Mouse (Mus musculus) cortical plate, adult 2 months (tissue): ENCODE data around the gene Lifr. TPM values are rescaled to one million over a fixed set of nuclear protein-coding genes. Genes with fewer than 3 reads are reported as not detected.

Source experiments
- H3K27ac ChIP-seq: fragments of 200-500 bp; 2 replicates; pipeline ENCODE4 v1.5.1; 2012; ENCODE audit warnings: low read length, control low read depth, inconsistent platforms; ENCODE audit not compliant: insufficient read depth
- H3K4me1 ChIP-seq: fragments of 200-500 bp; 2 replicates; pipeline ENCODE4 v1.6.1; 2011; ENCODE audit warnings: low read length; ENCODE audit not compliant: control insufficient read depth, insufficient read depth
- H3K4me3 ChIP-seq: fragments of 200-500 bp; 2 replicates; pipeline ENCODE4 v1.5.1; 2011; ENCODE audit warnings: mild to moderate bottlenecking, low read length, control low read depth; ENCODE audit not compliant: insufficient read depth
- CTCF ChIP-seq: fragments of 200-500 bp; IDR thresholded peaks from 2 replicates; pipeline ENCODE4 v1.5.1; 2011; ENCODE audit warnings: mild to moderate bottlenecking, control low read depth, low read length; ENCODE audit not compliant: insufficient read depth; ENCODE audit errors: extremely low read depth
- POLR2A ChIP-seq: fragments of 200-500 bp; IDR thresholded peaks from 2 replicates; pipeline ENCODE4 v1.6.1; 2011; ENCODE audit warnings: mild to moderate bottlenecking, low read length, control low read depth; ENCODE audit not compliant: insufficient read depth; ENCODE audit errors: extremely low read depth
- polyA plus RNA-seq: library from polyadenylated mRNA; depleted of rRNA; stranded (reverse); fragments of >200 nt; gene quantifications from 2 replicates; pipeline ENCODE4 v1.2.3, GENCODE M21; 2012

Lifr gene
- polyA plus RNA-seq, 1 experiment: 17.0 TPM

GRCm38 (mm10) chr15:7145555-7145954, 55.1 kb downstream of the Lifr start:
- H3K27ac ChIP-seq: no peak overlapping the region
- no peak overlapping the region for H3K4me3 ChIP-seq
- peaks cover 18% of the 10 kb centered on the region for H3K4me1 ChIP-seq
- TF ChIP-seq CTCF (no peak), POLR2A (no peak)

- peaks cover 11% of the 10 kb centered on the region for H3K4me1 ChIP-seq
- H3K27ac ChIP-seq: no peak overlapping the region
- TF ChIP-seq POLR2A: no peak
- TF ChIP-seq CTCF: no peak
- H3K4me3 ChIP-seq: no peak overlapping the region
These were observed 56.1 kb downstream of the Lifr start for GRCm38 (mm10) chr15:7146529-7146928.

- no peak for TF ChIP-seq CTCF
- no peak for TF ChIP-seq POLR2A
- H3K4me1 ChIP-seq: peaks cover 10% of the 10 kb centered on the region
- no peak overlapping the region for H3K27ac ChIP-seq
- no peak overlapping the region for H3K4me3 ChIP-seq
These were observed 59.4 kb downstream of the Lifr start for GRCm38 (mm10) chr15:7149796-7150195.

GRCm38 (mm10) chr15:7150591-7150990, 60.2 kb downstream of the Lifr start:
- Histone ChIP-seq H3K4me1 (peaks cover 5% of the 10 kb centered on the region), H3K4me3 (no peak overlapping the region), H3K27ac (no peak overlapping the region)
- TF ChIP-seq POLR2A: no peak
- no peak for TF ChIP-seq CTCF

GRCm38 (mm10) chr15:7152116-7152760, 61.8 kb downstream of the Lifr start:
- no peak for TF ChIP-seq CTCF
- TF ChIP-seq POLR2A: no peak
- Histone ChIP-seq H3K4me1 (peaks cover 2% of the 10 kb centered on the region; the same call in 1 of the 2 replicates), H3K4me3 (no peak overlapping the region), H3K27ac (no peak overlapping the region)

- no peak overlapping the region for H3K27ac ChIP-seq
- peaks cover 2% of the 10 kb centered on the region; the same call in 1 of the 2 replicates for H3K4me1 ChIP-seq
- no peak for TF ChIP-seq POLR2A
- TF ChIP-seq CTCF: no peak
- no peak overlapping the region for H3K4me3 ChIP-seq
These were observed 63.8 kb downstream of the Lifr start for GRCm38 (mm10) chr15:7154010-7154736.

- TF ChIP-seq CTCF (no peak), POLR2A (no peak)
- peaks cover 2% of the 10 kb centered on the region; the same call in 1 of the 2 replicates for H3K4me1 ChIP-seq
- H3K4me3 ChIP-seq: no peak overlapping the region
- no peak overlapping the region for H3K27ac ChIP-seq
These were observed 64.3 kb downstream of the Lifr start for GRCm38 (mm10) chr15:7154737-7155090.

- no peaks in the 10 kb centered on the region for H3K4me1 ChIP-seq
- H3K27ac ChIP-seq: no peak overlapping the region
- H3K4me3 ChIP-seq: no peak overlapping the region
- TF ChIP-seq POLR2A (no peak), CTCF (no peak)
These were observed 67.2 kb downstream of the Lifr start for GRCm38 (mm10) chr15:7157658-7158057.

GRCm38 (mm10) chr15:7159869-7160268, 69.5 kb downstream of the Lifr start:
- no peak for TF ChIP-seq POLR2A
- TF ChIP-seq CTCF: no peak
- Histone ChIP-seq H3K4me1 (no peaks in the 10 kb centered on the region), H3K27ac (no peak overlapping the region), H3K4me3 (no peak overlapping the region)

- Histone ChIP-seq H3K4me3 (no peak overlapping the region), H3K27ac (no peak overlapping the region), H3K4me1 (no peaks in the 10 kb centered on the region)
- TF ChIP-seq POLR2A (no peak), CTCF (no peak)
These were observed 69.9 kb downstream of the Lifr start for GRCm38 (mm10) chr15:7160321-7160720.
